Mouse (Mus musculus) neural tube, embryonic 12.5 days (tissue): ENCODE data around the gene Mrpl2. TPM values are rescaled to one million over a fixed set of nuclear protein-coding genes. Genes with fewer than 3 reads are reported as not detected.

Source experiments
- ATAC-seq: fragments of 200-750 bp; cut with Nextera tagmentation; 2 replicates; pipeline ENCODE4 v1.8.0; 2017; ENCODE audit warnings: low read depth, mild to moderate bottlenecking, moderate TSS enrichment, moderate library complexity; ENCODE audit not compliant: low FRiP score
- H3K27ac ChIP-seq: fragments of 300-500 bp; sonication (generic); 2 replicates; pipeline ENCODE4 v1.5.1; 2016
- H3K27me3 ChIP-seq: fragments of 300-500 bp; sonication (generic); replicated peaks from 2 replicates; pipeline ENCODE4 v1.6.1; 2016; ENCODE audit warnings: mild to moderate bottlenecking
- H3K36me3 ChIP-seq: fragments of 300-500 bp; sonication (generic); 2 replicates; pipeline ENCODE4 v1.6.1; 2016; ENCODE audit warnings: mild to moderate bottlenecking
- H3K4me1 ChIP-seq: fragments of 300-500 bp; sonication (generic); 2 replicates; pipeline ENCODE4 v1.6.1; 2016
- H3K4me2 ChIP-seq: fragments of 300-500 bp; sonication (generic); replicated peaks from 2 replicates; pipeline ENCODE4 v1.6.1; 2016; ENCODE audit warnings: mild to moderate bottlenecking
- H3K4me3 ChIP-seq: fragments of 300-500 bp; sonication (generic); 2 replicates; pipeline ENCODE4 v1.5.1; 2016
- H3K9ac ChIP-seq: fragments of 300-500 bp; sonication (generic); 2 replicates; pipeline ENCODE4 v1.6.1; 2016; ENCODE audit warnings: mild to moderate bottlenecking
- H3K9me3 ChIP-seq: fragments of 300-500 bp; sonication (generic); 2 replicates; pipeline ENCODE4 v1.6.1; 2016; ENCODE audit warnings: mild to moderate bottlenecking
- WGBS: fragments of 180-500 bp; shearing (Covaris S2); methylation state at CpG from one replicate; pipeline ENCODE4 v1.1.7; 2016; 5-methylcytosine and 5-hydroxymethylcytosine counted together
- polyA plus RNA-seq: library from polyadenylated mRNA; unstranded; fragments of >200 nt; fragmentation: Nextera tagmentation; extraction: Ambion mirVana; gene quantifications from 2 replicates; pipeline ENCODE4 v1.2.1, GENCODE M21; 2016

Mrpl2 gene
- 76.9 and 86.9 TPM in 2 replicates for polyA plus RNA-seq

GRCm38 (mm10) chr17:46645561-46646321, at the start of gene Mrpl2, which contains the start of gene Klc4:
Mrpl2 (plus strand) TSS chr17:46646229.
Klc4 (minus strand) TSS chr17:46646022.
- Histone ChIP-seq H3K4me2 (peak within 1 kb of the TSS; percentile 93), H3K4me1 (peaks cover 32% of the 10 kb centered on the region), H3K4me3 (peak within 1 kb of the TSS; percentile 72), H3K27me3 (no peaks in the 10 kb centered on the region), H3K27ac (no peak within 1 kb of the TSS; the same call in 1 of the 2 replicates), H3K9ac (peak within 1 kb of the TSS; percentile 76), H3K36me3 (peaks cover 33% of the 10 kb centered on the region), H3K9me3 (no peaks in the 10 kb centered on the region)
- ATAC-seq = peak; percentile 70
- WGBS = under 1% methylated on average over 53 of the region's 53 CpGs

DNA sequence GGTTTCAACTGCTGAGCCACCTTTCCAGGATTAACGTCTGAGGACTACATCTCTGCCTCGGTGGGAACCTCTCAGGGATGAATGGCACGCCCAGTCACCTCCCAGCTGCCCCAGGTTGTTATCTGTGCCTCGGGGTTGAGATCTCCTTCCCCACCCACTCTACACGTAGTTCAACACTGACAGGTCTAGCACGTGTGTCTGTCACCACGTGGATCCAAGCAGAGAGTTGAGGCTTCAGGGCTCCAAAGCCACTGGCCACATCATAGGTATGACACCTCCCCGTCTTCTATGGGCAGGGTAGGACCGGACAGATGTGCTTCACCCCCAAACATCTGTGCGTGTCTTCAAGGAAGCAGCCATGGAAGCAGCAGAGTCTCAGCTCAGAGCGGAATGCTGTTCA, 48.1 kb upstream of the Mrpl2 start:
- no peak for ATAC-seq
- peaks cover 17% of the 10 kb centered on the region for H3K4me1 ChIP-seq

DNA sequence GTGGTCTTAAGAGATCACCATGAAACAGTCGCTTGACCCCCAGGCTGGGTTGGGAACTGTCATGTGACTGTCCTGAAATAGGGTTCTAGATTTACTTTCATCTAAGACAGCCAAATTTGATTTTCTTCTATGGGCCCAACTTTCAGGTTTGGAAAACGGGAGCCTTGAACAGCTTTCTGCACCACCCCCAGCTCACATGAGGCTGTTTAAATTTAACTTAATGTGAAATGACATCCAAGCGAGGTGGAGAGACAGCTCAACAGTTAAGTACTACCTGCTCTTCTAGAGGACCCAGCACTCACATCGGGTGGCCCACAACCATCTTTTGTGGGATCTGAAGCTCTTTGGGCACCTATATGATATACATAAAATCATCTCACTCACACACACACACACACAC, 47.1 kb upstream of the Mrpl2 start:
- no peak for ATAC-seq
- H3K4me1 ChIP-seq = peaks cover 17% of the 10 kb centered on the region
- H3K27me3 ChIP-seq = no peaks in the 10 kb centered on the region
- H3K27ac ChIP-seq = no peak overlapping the region
- no peaks in the 10 kb centered on the region for H3K9me3 ChIP-seq
- H3K9ac ChIP-seq = no peak overlapping the region
- 91% methylated on average over 4 of the region's 4 CpGs for whole genome bisulfite sequencing
- no peak overlapping the region for H3K4me3 ChIP-seq
- H3K36me3 ChIP-seq = peaks cover 8% of the 10 kb centered on the region; the same call in 1 of the 2 replicates
- H3K4me2 ChIP-seq = no peak overlapping the region

More for the DNA sequence above, 48.1 kb upstream of the Mrpl2 start:
- Histone ChIP-seq H3K4me3 (no peak overlapping the region), H3K9ac (no peak overlapping the region), H3K9me3 (no peaks in the 10 kb centered on the region), H3K27me3 (no peaks in the 10 kb centered on the region), H3K4me2 (no peak overlapping the region), H3K27ac (no peak overlapping the region), H3K36me3 (peaks cover 8% of the 10 kb centered on the region; the same call in 1 of the 2 replicates)
- 94% methylated on average over 11 of the region's 11 CpGs for WGBS

GRCm38 (mm10) chr17:46600569-46600968, 45.5 kb upstream of the Mrpl2 start:
- H3K4me3 ChIP-seq = no peak overlapping the region
- H3K4me2 ChIP-seq = no peak overlapping the region
- 96% methylated on average over 2 of the region's 2 CpGs for WGBS
- no peaks in the 10 kb centered on the region for H3K9me3 ChIP-seq
- no peak for ATAC-seq
- H3K27ac ChIP-seq = no peak overlapping the region
- peaks cover 17% of the 10 kb centered on the region for H3K4me1 ChIP-seq
- H3K9ac ChIP-seq = no peak overlapping the region
- H3K36me3 ChIP-seq = peaks cover 8% of the 10 kb centered on the region; the same call in 1 of the 2 replicates
- no peaks in the 10 kb centered on the region for H3K27me3 ChIP-seq

GRCm38 (mm10) chr17:46602212-46602611, 43.8 kb upstream of the Mrpl2 start:
- peaks cover 18% of the 10 kb centered on the region for H3K4me1 ChIP-seq
- no peak overlapping the region for H3K4me3 ChIP-seq
- no peak overlapping the region for H3K4me2 ChIP-seq
- 72% methylated on average over 9 of the region's 9 CpGs for WGBS
- H3K9me3 ChIP-seq = no peaks in the 10 kb centered on the region
- no peaks in the 10 kb centered on the region for H3K27me3 ChIP-seq
- 0 out of 2 replicates have a peak, but pooled peaks cover 4% of the 10 kb centered on the region for H3K36me3 ChIP-seq
- no peak for ATAC-seq
- no peak overlapping the region for H3K9ac ChIP-seq
- H3K27ac ChIP-seq = no peak overlapping the region

DNA sequence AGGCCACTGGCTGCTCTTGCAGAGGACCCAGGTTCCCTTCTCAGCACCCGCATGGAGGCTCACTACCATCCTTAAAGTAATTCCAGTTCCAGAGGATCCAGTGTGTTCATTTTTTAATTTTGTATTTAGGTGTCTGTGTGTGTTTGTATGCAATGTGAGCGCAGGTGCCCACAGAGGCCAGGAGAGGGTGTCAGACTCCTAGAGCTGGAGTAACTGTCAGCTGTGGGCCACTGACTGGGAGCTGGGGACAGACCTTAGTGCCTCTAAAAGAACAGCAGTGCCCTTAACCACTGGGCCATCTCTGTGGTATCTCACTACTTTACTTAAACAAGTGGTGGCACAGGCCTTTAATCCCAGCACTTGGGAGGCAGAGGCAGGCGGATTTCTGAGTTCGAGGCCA, 42.8 kb upstream of the Mrpl2 start:
- Histone ChIP-seq H3K27ac (no peak overlapping the region), H3K9me3 (no peaks in the 10 kb centered on the region)
- 94% methylated on average over 4 of the region's 4 CpGs for WGBS

DNA sequence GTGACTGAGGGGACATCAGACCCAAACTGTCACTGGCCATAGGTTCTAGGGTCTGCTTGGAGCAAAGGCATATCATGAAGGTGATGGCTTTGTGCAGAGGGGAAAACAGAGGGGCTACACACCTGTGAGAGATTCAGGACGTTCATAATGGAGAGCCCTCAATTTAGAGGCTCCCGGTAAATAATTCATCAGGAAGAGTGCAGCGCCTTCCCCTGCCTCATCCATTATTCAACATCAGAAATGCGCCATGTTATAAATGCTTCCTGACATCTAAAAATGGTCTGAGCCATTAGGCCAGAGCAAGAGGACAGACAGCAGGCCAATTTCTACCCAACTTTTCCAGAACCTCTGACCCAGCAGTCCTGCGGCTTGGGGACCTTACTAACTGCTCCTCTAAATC, 40.9 kb upstream of the Mrpl2 start:
- Histone ChIP-seq H3K4me2 (0 out of 2 replicates have a peak overlapping the region, but pooled peaks have one; percentile 28), H3K36me3 (no peaks in the 10 kb centered on the region), H3K9me3 (no peaks in the 10 kb centered on the region), H3K27me3 (no peaks in the 10 kb centered on the region), H3K27ac (0 out of 2 replicates have a peak overlapping the region, but pooled peaks have one; percentile 42), H3K4me3 (no peak overlapping the region), H3K9ac (no peak overlapping the region), H3K4me1 (peaks cover 26% of the 10 kb centered on the region)
- WGBS = 45% methylated on average over 5 of the region's 5 CpGs
- no peak for ATAC-seq

More for the DNA sequence above, 42.8 kb upstream of the Mrpl2 start:
- no peaks in the 10 kb centered on the region for H3K27me3 ChIP-seq
- H3K4me2 ChIP-seq = no peak overlapping the region
- no peak overlapping the region for H3K9ac ChIP-seq
- H3K36me3 ChIP-seq = no peaks in the 10 kb centered on the region
- no peak overlapping the region for H3K4me3 ChIP-seq
- no peak for ATAC-seq
- H3K4me1 ChIP-seq = peaks cover 18% of the 10 kb centered on the region

GRCm38 (mm10) chr17:46605987-46606386, 40.0 kb upstream of the Mrpl2 start:
- whole genome bisulfite sequencing = 84% methylated on average over 12 of the region's 12 CpGs
- no peak overlapping the region for H3K27ac ChIP-seq
- no peak for ATAC-seq

GRCm38 (mm10) chr17:46609721-46610514, 36.1 kb upstream of the Mrpl2 start:
- Histone ChIP-seq H3K4me1 (peaks cover 44% of the 10 kb centered on the region), H3K4me2 (peak overlapping the region; percentile 3; the same call in 1 of the 2 replicates), H3K9me3 (no peaks in the 10 kb centered on the region), H3K27ac (no peak overlapping the region), H3K36me3 (no peaks in the 10 kb centered on the region), H3K9ac (no peak overlapping the region), H3K27me3 (no peaks in the 10 kb centered on the region), H3K4me3 (no peak overlapping the region)
- ATAC-seq = no peak
- WGBS = 46% methylated on average over 15 of the region's 15 CpGs

More at GRCm38 (mm10) chr17:46605987-46606386, 40.0 kb upstream of the Mrpl2 start:
- H3K36me3 ChIP-seq = no peaks in the 10 kb centered on the region
- no peaks in the 10 kb centered on the region for H3K9me3 ChIP-seq
- no peak overlapping the region for H3K4me3 ChIP-seq
- H3K27me3 ChIP-seq = no peaks in the 10 kb centered on the region
- peaks cover 30% of the 10 kb centered on the region for H3K4me1 ChIP-seq
- no peak overlapping the region for H3K4me2 ChIP-seq
- H3K9ac ChIP-seq = no peak overlapping the region

DNA sequence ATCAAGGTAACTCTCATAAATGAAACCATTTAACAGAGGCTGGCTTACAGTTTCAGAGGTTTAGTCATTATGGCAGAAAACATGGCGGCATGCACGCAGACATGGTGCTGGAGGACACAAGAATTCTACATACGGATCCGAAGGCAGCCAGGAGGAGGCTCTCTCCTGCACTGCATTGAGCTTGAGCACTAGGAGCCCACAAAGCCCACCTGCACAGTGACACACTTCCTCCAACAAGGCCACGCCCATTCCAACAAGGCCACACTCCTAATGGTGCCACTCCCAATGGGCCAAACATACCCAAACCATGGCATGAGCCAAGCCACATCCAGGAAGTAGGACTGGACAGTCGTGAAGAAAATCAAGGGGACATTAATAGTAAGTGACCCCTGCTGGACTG, 34.7 kb upstream of the Mrpl2 start:
- no peak for ATAC-seq
- peaks cover 38% of the 10 kb centered on the region for H3K4me1 ChIP-seq
- 93% methylated on average over 6 of the region's 6 CpGs for WGBS

DNA sequence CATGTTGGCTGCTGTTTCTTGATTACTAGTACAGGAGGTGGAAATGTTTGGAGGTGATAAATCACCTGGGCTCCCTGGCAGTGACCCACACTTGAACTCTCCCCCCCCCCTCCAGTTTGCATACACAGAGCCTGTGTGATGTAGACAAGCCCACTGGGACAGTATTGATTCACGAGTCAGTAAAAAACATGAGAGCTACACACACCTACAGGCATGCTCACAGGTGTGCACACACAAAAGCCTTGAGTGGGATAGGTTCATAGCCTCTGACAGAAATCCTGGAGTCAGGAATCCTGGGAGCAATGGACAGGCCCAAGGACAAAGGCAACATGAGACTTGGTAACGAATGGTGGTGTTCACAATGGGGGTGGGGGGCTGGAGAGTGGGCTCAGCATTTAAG, 33.8 kb upstream of the Mrpl2 start:
- no peak for ATAC-seq
- H3K27me3 ChIP-seq = no peaks in the 10 kb centered on the region
- H3K4me2 ChIP-seq = 0 out of 2 replicates have a peak overlapping the region, but pooled peaks have one; percentile 14
- H3K36me3 ChIP-seq = no peaks in the 10 kb centered on the region
- no peak overlapping the region for H3K9ac ChIP-seq
- no peak overlapping the region for H3K27ac ChIP-seq
- H3K9me3 ChIP-seq = no peaks in the 10 kb centered on the region
- no peak overlapping the region for H3K4me3 ChIP-seq
- H3K4me1 ChIP-seq = peaks cover 43% of the 10 kb centered on the region
- WGBS = 42% methylated on average over 2 of the region's 2 CpGs

More for the DNA sequence above, 34.7 kb upstream of the Mrpl2 start:
- Histone ChIP-seq H3K27ac (no peak overlapping the region), H3K4me2 (no peak overlapping the region), H3K4me3 (no peak overlapping the region), H3K9me3 (no peaks in the 10 kb centered on the region), H3K9ac (no peak overlapping the region), H3K36me3 (no peaks in the 10 kb centered on the region), H3K27me3 (no peaks in the 10 kb centered on the region)

DNA sequence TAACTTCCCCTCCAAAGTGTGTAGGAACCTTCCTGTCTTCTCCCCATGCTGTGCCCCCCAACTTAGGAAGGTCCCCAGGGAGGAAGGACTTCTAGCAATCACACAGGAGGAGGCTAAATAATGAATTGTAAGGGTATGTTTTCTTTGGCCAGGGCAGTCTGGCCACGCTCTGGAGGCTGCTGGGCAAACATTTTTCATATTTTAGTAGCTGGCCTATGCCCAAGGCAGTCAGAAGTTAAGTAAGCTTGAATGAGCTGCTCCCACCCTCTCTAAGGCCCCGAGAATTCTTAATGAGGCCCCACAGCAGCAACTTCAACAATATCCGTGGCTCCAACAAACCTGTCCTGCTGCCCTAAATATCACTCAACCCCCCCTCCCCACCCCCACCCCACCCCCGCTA, 33.2 kb upstream of the Mrpl2 start:
- 0 out of 2 replicates have a peak overlapping the region, but pooled peaks have one; percentile 14 for H3K4me2 ChIP-seq
- H3K9ac ChIP-seq = no peak overlapping the region
- peaks cover 49% of the 10 kb centered on the region for H3K4me1 ChIP-seq
- no peak for ATAC-seq
- WGBS = 17% methylated on average over 4 of the region's 4 CpGs
- H3K4me3 ChIP-seq = no peak overlapping the region
- H3K36me3 ChIP-seq = no peaks in the 10 kb centered on the region
- no peaks in the 10 kb centered on the region for H3K27me3 ChIP-seq
- no peaks in the 10 kb centered on the region for H3K9me3 ChIP-seq
- H3K27ac ChIP-seq = no peak overlapping the region
